Comparison of ENCODE assay signal across 40 mouse cellular contexts in genomic region chr2:155681874-155682273, GRCm38 (mm10). TPM values are rescaled to one million over a fixed set of nuclear protein-coding genes. Genes with fewer than 3 reads are reported as not detected.
A peak's percentile ranks its signal among the peaks of the same experiment; 100 is the strongest.
DNase-seq lines count a peak whose midpoint lies in the region; ATAC-seq and TF ChIP-seq lines count a peak whose summit lies in the region.
"Had no signal": no experiment of that assay in that cellular context is flagged by ENCODE, and none has a peak within 500 bp of the region (broad histone marks: within the 10 kb centered on the region; RNA-seq: fewer than 3 reads in every experiment).

No protein-coding gene starts in this region.

- no peaks in the 10 kb centered on the region for H3K9me3 ChIP-seq in hindbrain, embryonic 10.5 days
- H3K9me3 ChIP-seq: forebrain, embryonic 13.5 days; heart, embryonic 13.5 days; hindbrain, embryonic 15.5 days; intestine, embryonic 15.5 days; limb, embryonic 13.5 days; midbrain, embryonic 10.5 days had no signal

- no peaks in the 10 kb centered on the region for H3K27me3 ChIP-seq in spleen, adult 2 months (ENCODE audit: control insufficient read depth, insufficient read depth, low read length)
- no peaks in the 10 kb centered on the region for H3K27me3 ChIP-seq in hindbrain, embryonic 10.5 days (ENCODE audit: insufficient read depth, poor library complexity, severe bottlenecking)
- H3K27me3 ChIP-seq: forebrain, embryonic 13.5 days; heart, embryonic 13.5 days; hindbrain, embryonic 15.5 days; intestine, embryonic 15.5 days; limb, embryonic 13.5 days had no signal

- TF ChIP-seq POLR2A in spleen, adult 2 months (IDR thresholded peaks at IDR 0.05; ENCODE audit: low read depth, low read length) = no peak

- no peak for TF ChIP-seq CTCF in spleen, adult 2 months (IDR thresholded peaks at IDR 0.05; ENCODE audit: extremely low read depth, insufficient read depth, insufficient read length, insufficient replicate concordance)

- 41% methylated on average over 2 of the region's 2 CpGs for WGBS in spleen, adult 2 months
- 91% methylated on average over 2 of the region's 2 CpGs for WGBS in hindbrain, embryonic 10.5 days

- H3K36me3 ChIP-seq in spleen, adult 2 months (ENCODE audit: control insufficient read depth, insufficient read depth, low read length) = peaks cover 1% of the 10 kb centered on the region; the same call in 1 of the 2 replicates
- peaks cover 18% of the 10 kb centered on the region for H3K36me3 ChIP-seq in hindbrain, embryonic 10.5 days
- H3K36me3 ChIP-seq: hindbrain, embryonic 15.5 days; intestine, embryonic 15.5 days had no signal

- peak; percentile 22 for ATAC-seq in CD4-positive, CD25-positive, alpha-beta regulatory T cell, adult 4 months
- ATAC-seq: forebrain, embryonic 13.5 days; intestine, embryonic 15.5 days; midbrain, embryonic 16.5 days had no signal

- H3K27ac ChIP-seq in spleen, adult 2 months (ENCODE audit: insufficient read depth, low read length) = peak overlapping the region; percentile 15; the same call in 1 of the 2 replicates
- H3K27ac ChIP-seq in hindbrain, embryonic 10.5 days = no peak overlapping the region
- H3K27ac ChIP-seq: forebrain, embryonic 13.5 days; heart, adult 2 months; heart, embryonic 13.5 days; hindbrain, embryonic 15.5 days; intestine, embryonic 15.5 days; layer of hippocampus, adult 2 months; left cerebral cortex, adult 2 months; limb, embryonic 13.5 days; macrophage; midbrain, embryonic 10.5 days; stomach, postnatal 0 days had no signal

- no peak for DNase-seq in spleen, adult 2 months (ENCODE audit: low read depth in 1 of 2, low spot score in 2 of 2)
- no peak for DNase-seq in spleen, postnatal 36 days (ENCODE audit: low spot score in 2 of 2)
- peak; percentile 45 for DNase-seq in induced T-regulatory cell, adult 2 months (ENCODE audit: low read depth)
- peak; percentile 22 to 37 for DNase-seq in natural killer cell, adult 2 months (ENCODE audit: low spot score in 2 of 2)
- no peak for DNase-seq in kidney, postnatal 10 days
- no peak for DNase-seq in hindbrain, embryonic 10.5 days (ENCODE audit: low spot score)
- no peak for DNase-seq in gastrocnemius, postnatal 4 days (ENCODE audit: low spot score in 2 of 2)
- DNase-seq: adrenal gland, postnatal 10 days; cerebellum, adult 11 months; cerebellum, adult 9-10 months; cerebellum, postnatal 36 days; gastrocnemius, postnatal 10 days; heart, adult 2 months; heart, postnatal 10 days; kidney, adult 8-10 months; kidney, postnatal 36 days; right cerebral cortex, postnatal 25 days; thymus, adult 2 months had no signal

- H3K4me3 ChIP-seq in spleen, adult 2 months (ENCODE audit: extremely low read depth, insufficient read depth, insufficient read length) = no peak overlapping the region
- no peak overlapping the region for H3K4me3 ChIP-seq in hindbrain, embryonic 10.5 days
- H3K4me3 ChIP-seq: forebrain, embryonic 13.5 days; heart, adult 2 months; heart, embryonic 13.5 days; hindbrain, embryonic 15.5 days; intestine, embryonic 15.5 days; layer of hippocampus, adult 2 months; left cerebral cortex, adult 2 months; limb, embryonic 13.5 days; midbrain, embryonic 10.5 days had no signal

- peaks cover 19% of the 10 kb centered on the region for H3K4me1 ChIP-seq in spleen, adult 2 months (ENCODE audit: control insufficient read depth, insufficient read depth, insufficient read length)
- no peaks in the 10 kb centered on the region for H3K4me1 ChIP-seq in hindbrain, embryonic 10.5 days (replicated peaks)
- H3K4me1 ChIP-seq: forebrain, embryonic 13.5 days; limb, embryonic 13.5 days had no signal

RNA-seq across cellular contexts. Expression of gene Trpc4ap, which starts 10.3 kb away (rescaled TPM):
- 144 and 162 TPM in 2 replicates for polyA plus RNA-seq in spleen, adult 2 months (2012; rRNA removed)
- 10 to 100 TPM; 35.3 to 44.4 TPM for polyA plus RNA-seq in CD4-positive, CD25-positive, alpha-beta regulatory T cell, adult 4 months (2017; shearing (Covaris generic))
- polyA plus RNA-seq in hindbrain, embryonic 10.5 days (2016; fragmentation: Nextera tagmentation; extraction: Ambion mirVana) = 133 and 160 TPM in 2 replicates
- 100 to 1,000 TPM; 104 to 109 TPM for total RNA-seq in gastrocnemius, postnatal 4 days (2021)

RNA-seq across cellular contexts. Expression of gene Edem2, which starts 47.4 kb away (rescaled TPM):
- polyA plus RNA-seq in spleen, adult 2 months (2012; rRNA removed) = 65.0 and 70.8 TPM in 2 replicates
- polyA plus RNA-seq in CD4-positive, CD25-positive, alpha-beta regulatory T cell, adult 4 months (2017; shearing (Covaris generic)) = 10 to 100 TPM; 44.7 to 59.3 TPM
- 33.7 and 41.1 TPM in 2 replicates for polyA plus RNA-seq in hindbrain, embryonic 10.5 days (2016; fragmentation: Nextera tagmentation; extraction: Ambion mirVana)
- total RNA-seq in gastrocnemius, postnatal 4 days (2021) = 10 to 100 TPM; 12.4 to 13.3 TPM

RNA-seq across cellular contexts. Expression of gene Gm17581, which starts 53.8 kb away (rescaled TPM):
- polyA plus RNA-seq in spleen, adult 2 months (2012; rRNA removed) = not detected in 2 replicates
- polyA plus RNA-seq in CD4-positive, CD25-positive, alpha-beta regulatory T cell, adult 4 months (2017; shearing (Covaris generic)) = not detected
- polyA plus RNA-seq in hindbrain, embryonic 10.5 days (2016; fragmentation: Nextera tagmentation; extraction: Ambion mirVana) = not detected in 2 replicates
- total RNA-seq in gastrocnemius, postnatal 4 days (2021) = not detected
- total RNA-seq: adrenal gland, postnatal 10 days; ES-E14; gastrocnemius, postnatal 10 days; heart, adult 2 months; heart, postnatal 10 days; hematopoietic stem cell, adult 5-6 weeks; layer of hippocampus, adult 2 months; layer of hippocampus, postnatal 14 days; left cerebral cortex, adult 2 months; left cerebral cortex, postnatal 36 days; neutrophil, adult 5-6 weeks had no signal
- polyA plus RNA-seq: embryonic facial prominence, embryonic 11.5 days; forebrain, embryonic 13.5 days; heart, adult 2 months; heart, embryonic 13.5 days; hindbrain, embryonic 15.5 days; intestine, embryonic 15.5 days; limb, embryonic 13.5 days; liver, embryonic 11.5 days; liver, embryonic 16.5 days; lung, embryonic 16.5 days; macrophage; midbrain, embryonic 10.5 days; midbrain, embryonic 16.5 days; neural tube, embryonic 11.5 days; stomach, postnatal 0 days; thymus, adult 2 months had no signal

Comparison
In these comparisons a context has a peak if more than half of its experiments do, and no peak if none do; other contexts are left out.
1. DNase-seq: peak in induced T-regulatory cell, adult 2 months (single experiment) and natural killer cell, adult 2 months (2 of 2); none in spleen, adult 2 months (0 of 2), spleen, postnatal 36 days (0 of 2), kidney, postnatal 10 days (single experiment), hindbrain, embryonic 10.5 days (single experiment) and gastrocnemius, postnatal 4 days (0 of 2).